Mouse (Mus musculus) left cerebral cortex, adult 8-10 months (tissue): ENCODE data around the gene Kifap3. TPM values are rescaled to one million over a fixed set of nuclear protein-coding genes. Genes with fewer than 3 reads are reported as not detected.

ENCODE experiments used
- DNase-seq, 2 experiments: peaks; one replicate each; pipeline ENCODE4 v3.0.0; 2022; ENCODE audit warnings: low spot score in 2 of 2
- total RNA-seq, 4 experiments: library from RNA; stranded (reverse); gene quantifications; 2 replicates each; pipeline ENCODE4 v1.2.4; 2022

Gene Kifap3
- total RNA-seq, 4 experiments from 2014 or later, result 180 to 202 (median 190) TPM

DNA sequence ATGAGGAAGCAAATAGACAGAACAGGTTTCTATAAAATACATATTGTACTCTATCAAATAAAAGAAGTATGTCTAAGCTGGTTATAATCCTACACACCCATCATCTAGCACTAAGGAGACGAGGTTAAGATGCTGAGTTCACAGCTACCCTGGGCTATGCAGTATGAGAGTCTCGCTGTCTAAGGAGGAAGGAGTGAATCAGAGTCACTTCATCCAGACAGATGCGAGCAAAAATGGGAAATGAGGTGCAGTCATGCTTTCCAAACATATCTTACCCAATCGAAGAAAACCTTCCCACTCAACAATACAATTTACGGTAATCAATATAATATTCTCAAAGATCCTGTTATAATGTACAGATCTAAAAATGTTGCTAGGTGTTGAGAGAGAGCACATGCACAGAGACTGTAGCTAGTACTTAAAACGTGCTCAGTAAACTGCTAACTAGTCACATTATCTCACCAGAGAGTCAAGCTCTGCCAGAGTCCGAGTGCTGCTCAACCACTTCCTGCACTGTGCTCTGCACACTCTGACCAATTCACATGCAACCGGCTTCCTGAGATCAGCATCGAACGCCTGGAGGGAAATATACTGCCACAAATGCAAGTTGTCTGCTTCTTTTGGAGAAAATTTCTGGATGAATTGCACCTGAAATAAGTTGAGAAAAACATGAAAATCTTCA is 184.8 kb downstream of the Kifap3 start:
- DNase-seq, result no peak

Other genes with a start within 250 kb of the Kifap3 start
- 1 to 10 TPM; 1.8 to 2.4 (median 2.0) TPM for gene Mettl11b, start 54.4 kb upstream of the Kifap3 start, total RNA-seq
- 10 to 100 TPM; 23.9 to 27.7 (median 24.9) TPM for gene Scyl3, start 149.5 kb downstream of the Kifap3 start, total RNA-seq
- 1 to 10 TPM in 3 of 4 experiments, under 1 TPM in 1; 0.95 to 2.5 (median 1.5) TPM for gene BC055324, start 215.2 kb downstream of the Kifap3 start, total RNA-seq
- gene Mettl18, start 215.3 kb downstream of the Kifap3 start, total RNA-seq, result 1 to 10 TPM; 5.4 to 6.3 (median 5.9) TPM